Mouse (Mus musculus): ENCODE measurements around the gene Asap2. TPM values are rescaled to one million over a fixed set of nuclear protein-coding genes. Genes with fewer than 3 reads are reported as not detected.
A peak's percentile ranks its signal among the peaks of the same experiment; 100 is the strongest.

Asap2 gene
- total RNA-seq, 2 experiments from 2014 or later, result 3.0 to 4.5 TPM

- ATAC-seq (replicated peaks; ENCODE audit: low FRiP score, low TSS enrichment, poor library complexity, severe bottlenecking), result peak; percentile 51; the same call in 1 of the 2 replicates
These were observed 296.7 kb downstream of the Asap2 start for GRCm38 (mm10) chr12:21286712-21287650.

GRCm38 (mm10) chr12:21288716-21289395, 298.6 kb downstream of the Asap2 start:
- no peak for ATAC-seq (replicated peaks; ENCODE audit: low FRiP score, low TSS enrichment, poor library complexity, severe bottlenecking)

- ATAC-seq (replicated peaks; ENCODE audit: low FRiP score, low TSS enrichment, poor library complexity, severe bottlenecking), result no peak
These were observed 299.4 kb downstream of the Asap2 start for GRCm38 (mm10) chr12:21289651-21290050.

DNA sequence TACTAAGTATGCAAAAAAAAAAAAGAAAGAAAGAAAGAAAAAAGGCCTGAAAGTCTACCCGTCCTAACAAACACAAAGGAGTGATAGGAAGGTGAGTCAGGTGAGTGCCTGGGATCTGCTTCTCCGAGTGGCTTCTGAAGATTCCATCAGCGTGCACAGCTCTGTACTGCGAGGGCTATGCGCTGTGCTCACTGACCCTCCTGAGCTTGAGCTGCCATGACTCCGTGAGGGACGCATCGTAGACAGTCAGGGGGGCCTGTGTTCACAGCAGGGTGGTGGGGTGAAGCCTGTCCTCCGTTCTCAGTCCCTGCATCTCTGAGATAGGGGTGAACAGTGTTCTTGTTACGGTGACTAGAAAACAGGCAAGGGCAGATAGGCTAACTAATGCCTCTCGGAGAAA, 308.6 kb downstream of the Asap2 start:
- no peak for ATAC-seq (replicated peaks; ENCODE audit: low FRiP score, low TSS enrichment, poor library complexity, severe bottlenecking)

DNA sequence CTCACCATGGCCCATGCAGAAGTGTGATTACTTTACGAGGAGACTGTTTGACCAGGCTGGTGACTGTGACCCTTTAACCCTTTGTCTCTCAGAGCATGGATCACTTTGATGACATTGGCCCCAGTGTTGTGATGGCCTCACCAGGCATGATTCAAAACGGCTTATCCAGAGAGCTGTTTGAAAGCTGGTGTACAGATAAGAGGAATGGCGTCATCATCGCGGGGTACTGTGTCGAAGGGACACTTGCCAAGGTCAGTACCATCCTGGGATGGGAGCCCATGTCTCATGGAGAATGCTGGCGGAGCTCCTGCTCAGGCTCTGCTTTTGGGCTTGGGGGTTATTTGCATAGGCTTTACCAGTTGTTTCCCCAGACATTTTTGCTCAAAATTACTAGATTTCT, 311.1 kb downstream of the Asap2 start:
- no peak for ATAC-seq (replicated peaks; ENCODE audit: low FRiP score, low TSS enrichment, poor library complexity, severe bottlenecking)

DNA sequence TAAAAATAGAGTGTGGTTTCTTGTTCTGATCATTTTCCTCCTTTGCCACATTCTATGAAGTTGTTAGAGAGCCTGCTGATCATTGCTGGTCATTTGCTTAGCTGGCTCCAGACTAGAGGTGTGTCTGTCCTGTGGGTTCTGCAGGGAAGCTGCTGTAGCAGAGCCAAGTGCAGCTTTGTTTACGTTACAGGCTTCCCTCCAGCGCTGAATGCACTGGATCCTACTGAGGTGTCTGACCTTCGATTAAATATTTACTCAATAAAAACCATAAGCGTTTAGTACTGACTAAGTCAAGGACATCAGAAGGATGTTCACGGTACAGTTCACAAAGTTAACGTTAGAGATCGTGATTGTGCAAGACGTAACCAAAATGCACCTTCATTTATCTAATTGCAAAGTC, 311.7 kb downstream of the Asap2 start:
- ATAC-seq (replicated peaks; ENCODE audit: low FRiP score, low TSS enrichment, poor library complexity, severe bottlenecking), result no peak

DNA sequence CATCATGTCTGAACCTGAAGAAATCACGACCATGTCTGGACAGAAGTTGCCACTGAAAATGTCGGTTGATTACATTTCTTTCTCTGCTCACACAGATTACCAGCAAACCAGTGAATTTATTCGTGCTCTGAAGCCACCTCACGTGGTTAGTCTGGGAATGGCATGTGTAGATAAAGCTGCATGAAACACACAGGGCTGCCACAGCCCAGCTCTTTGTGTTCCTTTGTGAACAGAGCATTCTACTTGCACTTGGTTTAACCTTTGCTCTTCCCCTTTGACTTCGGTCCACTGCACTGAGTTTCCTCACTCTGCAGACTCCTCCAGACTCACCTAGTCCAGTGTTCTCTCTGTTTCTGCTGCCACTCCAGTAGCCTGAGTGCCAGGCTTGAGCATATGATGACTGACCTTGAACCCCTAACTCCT, 312.1 kb downstream of the Asap2 start:
- peak; percentile 96 for ATAC-seq (replicated peaks; ENCODE audit: low FRiP score, low TSS enrichment, poor library complexity, severe bottlenecking)

- no peak for ATAC-seq (replicated peaks; ENCODE audit: low FRiP score, low TSS enrichment, poor library complexity, severe bottlenecking)
These were observed 315.5 kb downstream of the Asap2 start for GRCm38 (mm10) chr12:21305741-21306140.

DNA sequence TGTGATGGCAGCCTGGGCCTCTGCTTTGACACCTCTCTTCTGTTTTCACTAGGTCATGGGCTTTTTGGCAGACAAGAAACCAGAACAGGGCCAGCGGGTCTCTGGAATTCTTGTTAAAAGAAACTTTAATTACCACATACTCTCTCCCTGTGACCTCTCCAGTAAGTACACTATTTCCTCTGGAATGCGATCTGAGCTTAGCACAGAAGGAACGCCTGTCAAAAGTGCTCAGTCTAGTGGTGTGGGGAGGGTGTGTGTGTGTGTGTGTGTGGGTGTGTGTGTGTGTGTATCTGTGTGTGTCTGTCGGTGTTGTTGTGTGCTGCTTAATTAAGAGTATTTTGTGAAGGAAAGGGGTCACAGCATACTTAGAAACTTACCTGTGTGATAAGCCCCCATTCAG, 316.5 kb downstream of the Asap2 start:
- ATAC-seq (replicated peaks; ENCODE audit: low FRiP score, low TSS enrichment, poor library complexity, severe bottlenecking), result no peak

DNA sequence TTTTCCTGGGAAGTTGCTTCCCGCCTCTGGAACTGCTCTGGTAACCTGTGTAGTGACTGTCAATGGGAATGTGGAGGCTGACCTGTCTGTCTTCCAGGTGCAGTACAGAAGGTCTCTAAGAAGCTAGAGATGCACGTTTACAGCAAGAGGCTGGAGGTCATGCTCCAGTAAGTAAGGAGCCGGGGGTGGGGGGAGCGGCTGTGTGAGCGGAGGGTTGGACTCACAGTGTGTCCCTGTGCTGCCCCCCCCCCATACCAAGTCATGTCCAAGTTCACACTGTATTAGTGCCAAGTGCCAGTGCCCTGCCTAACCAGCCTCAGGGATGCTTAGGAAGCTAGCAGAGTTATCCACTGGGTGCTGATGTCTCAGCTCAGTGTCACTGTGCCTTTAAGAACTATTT, 321.9 kb downstream of the Asap2 start:
- ATAC-seq (replicated peaks; ENCODE audit: low FRiP score, low TSS enrichment, poor library complexity, severe bottlenecking), result no peak

DNA sequence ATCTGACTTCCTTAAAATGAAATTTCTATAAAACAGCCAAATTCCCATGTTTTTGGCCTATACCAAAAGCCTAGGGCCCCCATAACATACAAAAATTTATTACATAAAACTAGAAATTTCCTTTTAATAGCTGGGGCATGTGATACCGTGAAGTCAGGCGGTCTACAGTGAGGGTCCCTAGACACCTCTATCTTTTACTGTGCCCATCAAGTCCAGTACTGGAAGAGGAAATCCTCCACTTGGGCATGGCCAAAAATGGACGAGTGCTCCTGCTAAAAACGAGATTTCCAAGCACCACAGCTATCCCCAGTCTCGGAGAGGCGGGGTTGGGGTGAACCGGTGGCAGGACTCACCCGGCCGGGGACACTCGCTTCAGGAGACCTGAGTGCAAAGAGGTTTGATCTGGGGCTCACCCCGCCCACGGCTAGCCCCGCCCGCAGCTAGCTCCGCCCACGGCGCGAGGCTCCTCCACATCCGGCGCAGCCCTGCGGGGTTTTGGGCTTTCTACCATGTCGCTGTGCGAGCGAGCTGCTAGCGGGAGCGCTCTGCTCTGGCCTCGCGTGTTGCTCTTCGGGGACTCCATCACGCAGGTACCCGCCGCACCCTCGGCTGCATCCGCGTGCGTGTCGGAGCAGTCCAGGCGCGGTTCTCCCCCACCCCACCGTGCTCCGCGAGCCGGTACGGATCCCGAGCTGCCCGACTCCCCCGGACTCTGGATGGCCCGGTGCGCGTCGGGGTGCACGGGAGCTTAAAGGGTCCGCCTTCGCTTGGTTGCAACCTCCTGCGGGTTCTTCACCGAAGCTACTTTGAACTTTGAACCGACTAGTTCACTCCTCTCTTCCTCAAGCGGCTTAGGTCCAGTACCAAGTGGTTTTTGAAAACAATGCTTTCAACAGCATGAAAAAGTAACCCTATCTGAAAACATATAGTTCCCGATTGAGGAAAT, 325.9 kb downstream of the Asap2 start, which contains the start of gene Iah1:
TSS of gene Iah1 (plus strand) at position 467 of the 946 bp plus-strand sequence.
- ATAC-seq (replicated peaks; ENCODE audit: low FRiP score, low TSS enrichment, poor library complexity, severe bottlenecking), result peak; percentile 96

GRCm38 (mm10) chr12:21316869-21317265, 326.6 kb downstream of the Asap2 start:
- ATAC-seq (replicated peaks; ENCODE audit: low FRiP score, low TSS enrichment, poor library complexity, severe bottlenecking), result no peak

DNA sequence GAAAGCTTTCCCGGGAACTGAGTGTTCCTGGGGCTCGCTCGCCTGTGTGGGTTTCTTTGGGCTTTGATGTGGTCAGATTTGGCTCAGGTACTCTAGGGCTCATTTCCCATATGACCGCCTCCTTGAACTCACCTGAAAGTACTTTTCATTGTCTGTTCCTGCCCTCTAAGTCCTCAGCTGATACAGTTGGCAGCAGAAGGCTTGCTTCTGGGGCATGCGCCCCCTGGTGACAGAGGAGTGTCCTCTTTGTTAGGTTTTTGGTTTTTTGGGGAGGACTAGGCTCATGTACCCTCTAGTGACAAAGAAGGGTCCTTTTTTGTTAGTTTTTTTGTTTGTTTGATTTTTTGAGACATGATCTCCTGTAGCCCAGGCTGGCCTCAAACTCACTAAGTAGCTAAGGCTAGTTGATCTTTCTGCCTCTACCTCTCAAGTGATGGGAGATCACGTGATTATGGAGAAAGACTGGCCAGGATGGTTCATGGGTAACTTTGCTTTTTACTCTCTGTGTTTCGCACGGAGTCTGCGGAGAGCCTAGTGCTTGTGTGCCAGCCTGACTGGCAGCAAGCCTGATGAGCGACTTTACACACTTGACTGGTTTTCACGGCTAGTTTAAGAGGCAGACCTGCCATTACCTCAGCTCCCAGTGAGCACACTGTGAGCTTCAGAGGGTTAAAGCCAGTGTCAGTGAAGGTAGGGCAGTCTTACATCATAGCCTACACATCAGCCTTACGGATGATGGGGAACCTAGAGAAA, 328.1 kb downstream of the Asap2 start:
- peak; percentile 67 for ATAC-seq (replicated peaks; ENCODE audit: low FRiP score, low TSS enrichment, poor library complexity, severe bottlenecking)
